Mouse (Mus musculus) neural tube, embryonic 10.5 days (tissue): ENCODE results near the gene Klf17.
"Not testable (repeated sequence)": the region's sequence is repeated elsewhere in the genome, so short reads cannot be mapped to it uniquely, and the experiment has no call there.

Source experiments
- DNase-seq: peaks from one replicate; pipeline ENCODE4 v3.0.0-alpha.2; 2017; ENCODE audit warnings: low spot score; ENCODE audit errors: extremely low spot score

The Klf17 gene

DNA sequence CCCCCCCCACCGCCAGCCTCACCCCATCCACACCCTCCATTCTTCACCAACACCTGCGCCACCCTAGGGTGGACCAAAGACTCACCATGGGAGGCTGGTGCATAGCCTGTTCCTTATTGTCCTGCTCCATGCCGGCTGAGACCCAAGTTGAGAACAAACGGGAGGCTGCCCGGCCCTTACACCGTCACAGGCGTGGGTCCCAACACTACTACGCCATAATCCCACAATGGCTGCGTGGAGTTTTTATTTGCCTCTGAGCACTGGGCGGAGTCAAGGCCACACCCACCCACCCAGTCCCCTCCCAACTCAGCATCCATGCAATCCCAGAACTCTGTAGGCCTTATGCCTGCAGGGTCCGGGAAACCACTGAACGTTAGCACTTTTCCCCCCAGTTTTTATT is at the start of gene Klf17:
Klf17 (minus strand) TSS at position 233 of the 400 bp plus-strand sequence.
- DNase-seq = no peak

DNA sequence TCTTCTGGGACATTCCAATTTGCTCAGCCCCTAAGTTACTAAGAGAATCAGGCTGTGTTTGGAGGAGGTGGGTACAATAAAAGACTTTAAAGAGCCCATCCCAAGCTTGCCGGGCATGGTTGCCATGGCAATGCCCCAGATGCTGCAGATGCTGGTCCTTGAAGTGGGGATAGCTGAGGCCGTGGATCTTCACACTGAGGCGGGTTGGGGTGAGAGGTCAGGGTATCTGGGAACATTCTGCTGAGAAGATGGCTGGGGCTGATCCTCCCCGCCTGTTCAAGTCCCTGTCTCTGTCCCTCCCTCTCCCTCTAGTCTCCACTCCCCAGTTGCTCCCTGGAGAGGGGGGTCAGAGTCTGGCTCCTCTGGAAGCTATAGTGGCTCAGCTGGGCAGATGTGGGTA is 48.9 kb upstream of the Klf17 start:
- DNase-seq = no peak

DNA sequence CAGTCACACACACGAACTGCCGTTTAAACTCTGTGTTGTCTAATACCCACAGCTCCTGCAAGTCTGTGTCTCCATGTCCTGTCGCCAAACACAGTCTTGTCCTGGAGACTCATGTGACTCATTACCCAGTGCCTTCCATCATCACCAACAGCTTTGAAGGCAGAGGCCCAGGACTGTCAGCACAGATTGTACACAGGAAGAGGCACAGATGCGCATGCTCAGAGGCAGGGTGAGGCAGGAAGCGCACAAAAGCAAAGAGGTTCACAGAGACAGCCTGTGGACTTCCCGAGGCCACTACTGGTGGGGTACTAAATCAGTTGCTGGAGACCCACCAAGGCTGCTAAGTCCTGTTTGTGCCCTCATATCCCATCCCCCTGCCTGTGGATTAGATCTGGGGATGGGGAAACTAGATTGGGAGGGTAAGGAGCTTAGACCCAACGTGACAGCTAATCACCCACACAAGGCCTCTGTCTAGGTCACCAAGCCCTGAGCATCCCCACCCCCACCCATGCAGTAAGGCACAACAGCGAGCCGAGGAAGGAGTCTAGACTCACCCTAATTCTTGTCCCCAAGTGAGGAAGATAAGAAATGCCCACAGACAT is 48.2 kb upstream of the Klf17 start:
- DNase-seq = no peak

DNA sequence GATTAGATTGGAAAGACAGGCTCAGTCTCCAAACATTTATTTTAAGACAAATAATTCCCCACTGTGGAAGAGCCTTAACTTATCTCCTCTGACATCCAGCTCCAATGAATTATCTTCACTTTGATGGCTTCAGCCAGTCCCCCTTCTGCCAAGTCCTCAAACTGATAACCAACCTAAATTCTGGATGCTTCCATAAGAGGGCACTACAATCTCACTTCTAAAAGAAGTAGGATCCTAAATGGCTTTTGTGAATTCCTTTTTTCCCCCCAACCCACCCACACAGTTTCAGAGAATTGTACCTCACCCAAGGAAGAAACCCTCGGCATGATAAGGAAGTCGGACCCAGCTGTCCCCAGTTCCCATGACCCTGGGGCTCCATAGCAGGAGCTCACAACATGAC is 45.5 kb upstream of the Klf17 start:
- DNase-seq = no peak

DNA sequence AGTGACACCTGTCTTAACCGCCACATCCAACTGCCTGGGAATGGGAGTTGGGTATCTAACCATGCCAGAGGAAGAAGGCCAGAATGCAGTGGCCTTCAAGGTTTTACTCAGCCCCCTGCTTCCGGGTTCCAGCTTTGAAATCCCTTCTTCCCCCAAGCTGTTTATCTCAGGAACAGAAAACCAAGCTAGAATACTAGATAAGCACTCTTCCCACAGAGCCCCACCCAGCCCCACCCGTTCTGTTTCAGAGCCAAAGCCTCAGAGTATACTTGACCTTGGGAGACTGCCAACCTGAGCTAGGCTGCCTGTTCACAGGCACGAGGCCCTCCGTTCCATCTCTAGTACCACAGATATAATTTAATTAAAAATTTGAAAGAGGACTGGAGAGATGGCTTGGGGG is 41.5 kb upstream of the Klf17 start:
- no peak for DNase-seq

DNA sequence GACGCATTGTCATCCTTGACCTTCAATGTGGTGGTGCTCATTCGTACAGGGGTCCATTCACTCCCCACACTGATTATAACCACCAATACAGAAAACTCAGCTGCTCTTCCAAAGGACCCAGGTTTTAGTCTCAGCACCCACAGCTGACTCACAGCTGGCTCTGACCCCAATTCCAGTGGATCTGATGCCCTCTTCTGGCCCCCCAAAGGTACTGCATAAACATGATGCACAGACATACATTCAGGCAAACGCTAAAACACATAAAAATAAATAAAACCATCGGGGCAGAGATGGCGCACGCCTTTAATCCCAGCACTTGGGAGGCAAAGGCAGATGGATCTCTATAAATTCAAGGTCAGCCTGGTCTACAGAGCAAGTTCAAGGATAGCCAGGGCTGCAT is 34.5 kb upstream of the Klf17 start:
- no peak for DNase-seq

DNA sequence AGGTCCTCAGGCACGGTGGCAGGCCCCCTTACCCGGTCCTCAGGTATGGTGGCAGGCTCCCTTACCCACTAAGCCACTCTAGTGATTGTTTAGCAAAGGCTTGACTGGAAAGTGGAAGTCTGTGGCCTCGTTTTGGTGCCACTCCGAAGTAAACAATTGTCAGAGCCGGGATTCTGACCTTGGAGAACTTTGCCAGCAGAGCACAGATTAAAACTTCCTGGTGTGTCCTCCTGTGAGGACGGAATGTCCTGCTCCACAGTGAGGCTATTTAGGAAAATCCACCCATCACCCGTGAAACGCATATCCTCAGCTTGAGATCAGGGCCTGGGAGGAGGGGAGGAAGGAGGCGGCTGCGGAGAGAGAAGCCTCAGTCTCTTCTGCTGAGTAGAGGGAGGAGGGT is 22.9 kb upstream of the Klf17 start:
- DNase-seq = no peak

DNA sequence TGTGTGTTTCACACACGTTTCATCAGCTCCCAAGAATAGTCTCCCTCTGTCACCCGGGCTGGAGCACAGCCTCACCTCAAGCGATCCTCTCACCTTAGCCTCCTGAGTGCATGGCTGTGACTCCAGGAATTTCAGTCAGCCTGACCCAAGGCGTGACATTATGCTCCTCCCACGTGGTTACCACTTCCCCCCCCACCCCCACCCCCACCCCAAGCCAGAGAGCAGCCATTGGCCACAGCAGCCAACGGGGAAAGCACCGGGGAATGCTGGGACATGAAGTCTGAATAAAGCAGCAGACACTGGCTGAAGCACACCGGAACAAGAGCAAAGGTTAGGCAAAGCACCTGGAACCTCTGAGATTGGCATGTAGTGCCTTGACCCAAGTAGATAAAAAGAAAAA is 21.5 kb upstream of the Klf17 start:
- DNase-seq = peak; percentile 43

DNA sequence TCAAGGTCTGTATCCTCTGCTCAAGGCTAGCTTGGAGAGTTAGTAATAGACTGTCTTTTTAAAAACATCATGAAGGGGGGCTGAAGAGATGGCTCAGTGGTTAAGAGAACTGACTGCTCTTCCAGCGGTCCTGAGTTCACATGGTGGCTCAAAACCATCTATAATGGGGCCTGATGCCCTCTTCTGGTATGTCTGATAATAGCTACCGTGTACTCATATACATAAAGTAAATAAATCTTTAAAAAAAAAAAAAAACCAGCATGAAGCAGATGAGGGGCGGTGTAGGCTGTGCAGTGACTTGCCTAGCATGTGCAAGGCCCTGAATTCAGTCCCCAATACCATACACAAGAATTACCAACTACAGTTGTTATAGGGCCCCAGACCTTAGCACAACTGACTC is 17.5 kb upstream of the Klf17 start:
- no peak for DNase-seq

DNA sequence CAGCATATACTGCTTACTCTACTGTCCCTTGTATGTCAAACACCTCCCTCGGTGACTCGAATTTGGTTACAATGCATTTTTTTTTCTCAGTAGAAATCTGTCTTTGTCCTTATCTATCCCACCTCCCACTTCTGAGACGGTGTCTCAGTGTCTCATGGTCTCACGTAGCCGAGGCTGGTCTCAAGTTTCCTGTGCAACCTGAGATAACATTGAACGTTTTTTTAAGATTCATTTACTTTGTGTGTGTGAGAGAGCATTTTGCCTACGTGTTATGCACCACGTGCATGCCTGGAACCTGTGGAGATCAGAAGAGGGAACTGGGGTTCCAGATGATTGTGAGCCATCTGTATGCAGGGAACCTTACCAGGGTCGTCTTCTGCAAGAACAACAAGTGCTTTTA is 7.5 kb upstream of the Klf17 start:
- no peak for DNase-seq

DNA sequence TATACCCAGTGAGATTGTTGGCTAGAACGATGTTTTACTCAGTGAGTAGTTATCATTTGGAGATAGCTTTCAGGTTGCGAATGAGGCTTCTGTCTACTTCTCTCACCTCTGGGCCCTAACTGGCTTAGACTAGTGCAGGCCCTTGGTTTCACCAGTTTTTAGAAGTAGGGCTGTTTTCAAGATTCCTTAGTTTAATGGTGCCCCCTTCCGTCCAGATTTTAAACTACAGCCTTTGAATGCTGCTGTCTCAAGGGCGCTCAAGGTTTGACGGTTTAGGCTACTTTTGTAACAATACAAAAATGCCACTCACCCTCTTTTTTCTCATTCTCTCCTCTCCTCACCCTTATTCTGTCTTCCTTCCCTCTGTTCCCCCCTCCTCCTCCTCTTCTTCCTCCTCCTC is 5.5 kb upstream of the Klf17 start:
- peak; percentile 54 for DNase-seq

DNA sequence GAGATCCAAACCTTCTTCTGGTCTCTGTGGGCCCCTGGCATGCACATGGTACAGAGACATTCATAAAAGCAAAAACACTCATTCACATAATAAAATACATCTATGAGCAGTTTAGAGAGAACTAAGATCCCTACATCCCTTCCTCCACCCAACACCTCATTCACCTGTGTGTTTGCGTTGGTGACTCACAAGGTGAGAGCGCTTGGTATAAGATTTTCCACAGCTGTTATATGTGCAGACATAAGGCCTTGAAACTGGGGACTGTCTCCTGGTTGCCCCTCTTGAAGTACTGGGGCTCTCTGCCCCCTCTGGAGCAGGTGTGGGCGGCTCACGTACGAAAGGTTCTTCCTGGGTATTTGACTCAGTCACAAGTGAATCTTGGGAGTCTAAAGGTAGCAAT is 5.3 kb downstream of the Klf17 start:
- no peak for DNase-seq

DNA sequence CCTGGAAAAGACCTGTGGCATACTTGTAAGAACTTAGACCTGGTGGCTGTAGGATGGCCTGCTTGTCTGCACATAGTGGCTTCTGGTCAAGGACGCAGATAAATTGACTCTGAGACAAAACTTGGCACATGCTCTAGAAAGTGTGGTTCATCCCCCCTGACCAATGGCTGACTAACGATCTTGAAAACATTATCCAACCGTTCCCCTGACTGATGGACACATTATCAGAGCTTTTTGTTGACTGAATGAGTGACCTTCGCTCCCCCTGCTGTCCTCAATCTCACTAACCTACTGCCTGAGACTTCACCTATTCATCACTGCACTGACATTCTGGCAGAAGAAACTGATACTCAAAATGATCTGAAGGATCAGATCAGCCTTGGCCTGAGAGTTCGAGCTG is 13.0 kb downstream of the Klf17 start:
- DNase-seq = not testable (repeated sequence)

DNA sequence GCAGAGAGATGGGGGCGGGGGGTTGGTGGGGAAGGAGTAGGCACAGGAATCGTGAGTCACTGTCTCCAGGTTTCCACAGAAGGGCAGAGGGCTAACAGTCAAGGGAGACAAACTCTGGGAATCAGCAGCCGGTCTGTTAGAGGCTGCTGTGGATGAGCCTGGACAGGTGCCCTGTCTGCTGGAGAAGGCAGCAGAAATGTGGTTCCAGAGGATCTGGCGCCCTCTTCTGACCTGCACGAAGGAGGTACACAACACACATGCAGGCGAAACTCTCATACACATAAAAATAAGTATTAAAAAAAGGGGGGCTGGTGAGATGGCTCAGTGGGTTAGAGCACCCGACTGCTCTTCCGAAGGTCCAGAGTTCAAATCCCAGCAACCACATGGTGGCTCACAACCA is 27.9 kb downstream of the Klf17 start:
- DNase-seq = no peak

DNA sequence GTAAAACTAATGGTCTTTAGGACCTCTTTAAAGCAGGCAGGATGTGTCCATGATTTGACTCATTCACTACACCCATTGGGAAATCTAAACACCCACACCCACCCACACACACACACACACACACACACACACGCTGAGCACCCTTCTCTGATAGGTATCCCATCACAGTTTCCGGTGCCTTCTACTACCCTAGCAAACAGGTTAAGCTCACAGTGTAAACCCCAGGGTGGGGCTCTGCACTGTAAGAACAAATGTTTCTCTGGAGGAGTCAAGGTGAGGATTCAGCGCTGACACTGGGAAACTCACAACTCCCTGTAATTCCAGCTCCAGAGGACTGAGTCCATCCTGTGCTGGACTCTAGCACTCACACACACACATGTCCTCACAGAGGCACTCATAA is 33.5 kb downstream of the Klf17 start:
- DNase-seq = no peak

DNA sequence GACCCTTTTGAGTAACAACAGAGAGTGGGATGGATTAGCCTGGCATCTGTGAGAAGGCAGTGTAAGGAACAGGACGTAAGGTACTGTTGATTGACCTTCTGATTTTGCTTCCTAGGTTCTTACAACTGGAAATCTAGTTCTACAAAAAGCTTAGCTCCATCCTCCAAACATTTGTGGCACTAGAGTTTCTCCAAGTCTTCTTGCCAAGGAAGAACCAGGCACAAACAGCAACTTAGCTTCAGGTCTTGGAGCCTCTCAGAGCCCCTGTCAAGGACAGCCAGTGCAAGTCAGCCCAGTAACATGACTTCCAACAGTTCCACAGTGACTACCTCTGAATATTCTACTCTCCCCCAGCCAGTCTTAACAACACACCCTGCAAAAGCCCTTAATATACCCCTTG is 41.3 kb downstream of the Klf17 start, which contains the start of gene Gm12845:
Gm12845 (plus strand) TSS at position 301 of the 400 bp plus-strand sequence.
- DNase-seq = no peak

DNA sequence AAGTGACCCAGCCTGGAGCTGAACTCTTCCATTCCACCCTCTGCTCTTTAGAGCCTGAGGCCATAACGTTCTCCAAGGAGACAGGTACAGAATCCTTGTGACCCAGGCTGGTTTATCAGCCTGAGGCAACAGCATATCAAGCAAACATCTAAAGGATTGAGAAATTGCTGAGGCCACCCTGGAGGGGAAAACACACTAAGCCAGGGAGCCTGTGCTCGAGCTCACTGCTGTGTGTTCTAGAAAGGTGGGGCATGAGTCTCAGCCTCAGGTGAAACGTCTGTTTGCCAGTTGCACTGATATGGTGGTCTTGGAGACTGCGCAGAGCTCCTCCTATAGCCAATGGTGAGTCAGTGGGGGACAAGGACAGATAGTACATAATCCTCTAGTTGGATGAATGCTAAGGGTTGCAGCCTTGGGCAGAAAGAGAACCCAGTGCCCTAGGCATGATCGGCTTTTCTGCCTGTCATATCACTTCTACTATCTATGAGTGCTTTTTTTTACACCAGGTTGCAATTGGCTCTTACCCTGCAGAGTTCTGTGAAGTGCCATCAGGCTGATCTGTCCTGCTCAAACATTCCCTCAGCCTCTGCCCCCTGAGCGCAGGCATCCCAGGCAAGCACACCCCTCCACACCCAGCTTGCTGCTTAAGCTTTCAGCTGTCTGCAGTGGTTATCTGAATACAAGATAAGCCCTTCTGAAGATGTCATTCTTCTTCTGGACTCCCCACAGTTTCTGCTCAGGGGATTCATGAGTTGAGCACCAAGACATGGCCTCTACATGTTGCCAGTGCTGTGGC is 51.9 kb downstream of the Klf17 start:
- no peak for DNase-seq

DNA sequence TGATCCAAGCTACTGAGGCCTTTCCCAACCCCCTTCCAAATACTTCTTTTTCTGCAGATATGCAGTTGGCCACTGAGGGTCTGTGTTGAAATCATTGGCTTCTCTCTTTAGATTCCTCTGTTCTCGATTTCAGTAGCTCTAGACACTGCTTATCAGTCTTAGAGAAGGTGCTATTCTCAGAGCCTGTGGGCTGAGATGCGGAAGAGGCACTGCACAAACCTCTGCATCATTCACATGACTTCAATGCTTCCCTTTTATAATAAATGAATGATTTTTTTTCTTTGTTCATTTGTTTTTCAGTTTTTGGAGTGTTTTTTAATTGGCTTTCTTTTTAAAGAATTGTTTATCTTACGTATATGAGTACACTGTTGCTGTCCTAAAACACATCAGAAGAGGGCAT is 53.1 kb downstream of the Klf17 start:
- no peak for DNase-seq

DNA sequence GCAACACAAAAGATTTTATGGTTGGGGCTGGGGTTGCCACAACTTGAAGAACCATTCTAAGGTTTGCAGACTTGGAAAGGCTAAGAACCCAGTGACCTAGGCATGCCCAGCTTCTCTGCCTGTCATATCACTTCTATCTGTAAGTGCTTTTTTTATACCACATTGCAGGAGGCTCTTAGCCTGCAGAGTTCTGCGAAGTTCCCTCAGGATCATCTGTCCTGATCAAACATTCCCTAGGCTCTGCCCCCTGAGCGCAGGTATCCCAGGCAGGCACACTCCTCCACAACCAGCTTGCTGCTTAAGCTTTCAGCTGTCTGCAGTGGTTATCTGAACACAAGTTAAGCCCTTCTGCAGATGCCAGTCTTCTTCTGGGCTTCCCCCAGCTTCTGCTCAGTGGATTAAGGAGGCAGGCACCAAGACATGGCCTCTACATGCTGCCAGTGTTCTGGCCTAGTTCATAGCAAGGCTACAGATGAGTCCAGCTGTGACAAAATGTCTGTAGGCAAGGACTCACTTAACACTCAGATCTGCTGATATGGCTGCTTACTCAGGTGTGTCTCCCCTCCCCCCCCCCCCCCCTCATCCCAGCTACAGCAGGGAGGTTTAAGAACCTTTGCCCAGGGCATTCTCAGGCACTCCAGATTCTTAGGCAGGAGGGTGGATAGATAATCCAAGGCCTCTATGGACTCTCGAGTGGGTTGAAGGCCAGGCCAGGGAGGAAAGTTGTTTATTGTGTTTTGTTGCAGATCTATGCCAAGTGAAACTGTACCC is 56.5 kb downstream of the Klf17 start:
- DNase-seq = no peak
